25 mouse cellular contexts compared by ENCODE assay signal in genomic region chr12:32678756-32679155, GRCm38 (mm10).
DNase-seq lines count a peak whose midpoint lies in the region; ATAC-seq and TF ChIP-seq lines count a peak whose summit lies in the region.
"Had no signal": no experiment of that assay in that cellular context is flagged by ENCODE, and none has a peak within 500 bp of the region (broad histone marks: within the 10 kb centered on the region; RNA-seq: fewer than 3 reads in every experiment).

No protein-coding gene starts in this region.

- peak; percentile 68 for DNase-seq in gastrocnemius, adult 18-20 months (ENCODE audit: low spot score)
- DNase-seq in gastrocnemius, postnatal 4 days (ENCODE audit: low spot score in 2 of 2), result no peak
- DNase-seq in liver, adult 2 months (ENCODE audit: extremely low read depth, low read depth, low spot score), result peak; percentile 91
- DNase-seq in liver, result no peak
- DNase-seq in 416B (ENCODE audit: low read depth), result peak; percentile 9
- peak; percentile 30 for DNase-seq in heart, postnatal 0 days (ENCODE audit: low spot score)
- no peak for DNase-seq in right cerebral cortex, postnatal 14 days
- no peak for DNase-seq in B cell, adult 2 months
- DNase-seq: adrenal gland, adult 2 months; cerebellum, adult 11 months; cerebellum, postnatal 10 days; kidney, adult 9 months; kidney, postnatal 36 days; layer of hippocampus, adult 9-11 months; left cerebral cortex, postnatal 4 days; right cerebral cortex, adult 18-20 months; thymus, postnatal 25 days had no signal

- H3K36me3 ChIP-seq in liver, adult 2 months (ENCODE audit: control insufficient read depth, insufficient read depth, low read length), result no peaks in the 10 kb centered on the region
- H3K36me3 ChIP-seq in heart, postnatal 0 days (replicated peaks; ENCODE audit: control insufficient read depth, insufficient read depth, low read length), result no peaks in the 10 kb centered on the region
- H3K36me3 ChIP-seq: embryonic facial prominence, embryonic 13.5 days; heart, embryonic 15.5 days; neural tube, embryonic 13.5 days had no signal

- no peaks in the 10 kb centered on the region for H3K27me3 ChIP-seq in liver, adult 2 months (ENCODE audit: control insufficient read depth, insufficient read depth, low read length)
- no peaks in the 10 kb centered on the region for H3K27me3 ChIP-seq in heart, postnatal 0 days (ENCODE audit: control insufficient read depth, insufficient read depth, low read length)
- H3K27me3 ChIP-seq: embryonic facial prominence, embryonic 13.5 days; heart, embryonic 15.5 days; neural tube, embryonic 13.5 days had no signal

- H3K9me3 ChIP-seq in heart, postnatal 0 days (replicated peaks; ENCODE audit: control insufficient read depth, low read length), result no peaks in the 10 kb centered on the region
- H3K9me3 ChIP-seq: embryonic facial prominence, embryonic 13.5 days; heart, embryonic 15.5 days; neural tube, embryonic 13.5 days had no signal

- H3K27ac ChIP-seq in liver, adult 2 months (replicated peaks; ENCODE audit: insufficient read depth, low read depth, low read length), result no peak overlapping the region; the same call in 1 of the 2 replicates
- peak overlapping the region; percentile 3; the same call in 1 of the 2 replicates for H3K27ac ChIP-seq in heart, postnatal 0 days (ENCODE audit: low read depth)
- H3K27ac ChIP-seq: embryonic facial prominence, embryonic 13.5 days; heart, embryonic 15.5 days; hindbrain, embryonic 14.5 days; left cerebral cortex, adult 2 months; neural tube, embryonic 13.5 days had no signal

- no peak overlapping the region for H3K4me3 ChIP-seq in liver, adult 2 months (ENCODE audit: insufficient read depth, low read depth, low read length)
- H3K4me3 ChIP-seq in heart, postnatal 0 days (ENCODE audit: low read depth, low read length), result no peak overlapping the region
- H3K4me3 ChIP-seq: embryonic facial prominence, embryonic 13.5 days; heart, embryonic 15.5 days; left cerebral cortex, adult 2 months; neural tube, embryonic 13.5 days had no signal

- TF ChIP-seq EP300 in heart, postnatal 0 days (IDR thresholded peaks at IDR 0.05; ENCODE audit: low read depth), result peak; percentile 31; the same call in 1 of the 2 replicates

- H3K9ac ChIP-seq in liver, adult 2 months (ENCODE audit: low read depth, low read length), result no peak overlapping the region
- H3K9ac ChIP-seq in heart, postnatal 0 days (replicated peaks; ENCODE audit: low read depth, low read length), result no peak overlapping the region
- H3K9ac ChIP-seq: embryonic facial prominence, embryonic 13.5 days; heart, embryonic 15.5 days; hindbrain, embryonic 14.5 days; neural tube, embryonic 13.5 days had no signal

- no peak overlapping the region for H3K4me2 ChIP-seq in heart, postnatal 0 days (ENCODE audit: low read depth, low read length)
- H3K4me2 ChIP-seq: embryonic facial prominence, embryonic 13.5 days; heart, embryonic 15.5 days; hindbrain, embryonic 14.5 days; liver, embryonic 11.5 days; midbrain, embryonic 11.5 days; neural tube, embryonic 13.5 days had no signal

- no peak for TF ChIP-seq POLR2A in liver, adult 2 months (IDR thresholded peaks at IDR 0.05; ENCODE audit: extremely low read depth, insufficient read depth, low read length)

- WGBS in liver, adult 2 months, result 5% methylated on average over 1 of the region's 1 CpGs
- WGBS in heart, postnatal 0 days, result 21% methylated on average over 1 of the region's 1 CpGs

- no peaks in the 10 kb centered on the region for H3K79me2 ChIP-seq in liver, adult 2 months (ENCODE audit: control insufficient read depth, insufficient read depth, low read length)

- peak; percentile 79 for ATAC-seq in heart, postnatal 0 days (ENCODE audit: insufficient read depth, low read depth)
- ATAC-seq: forebrain, embryonic 16.5 days had no signal

- TF ChIP-seq CTCF in liver, adult 2 months (IDR thresholded peaks at IDR 0.05; ENCODE audit: low read depth, low read length), result no peak
- TF ChIP-seq CTCF in heart, postnatal 0 days (IDR thresholded peaks at IDR 0.05; ENCODE audit: low read depth), result no peak

- peaks cover 20% of the 10 kb centered on the region; the same call in 1 of the 2 replicates for H3K4me1 ChIP-seq in liver, adult 2 months (ENCODE audit: control insufficient read depth, insufficient read depth, low read length)
- peaks cover 13% of the 10 kb centered on the region; the same call in 1 of the 2 replicates for H3K4me1 ChIP-seq in heart, postnatal 0 days (ENCODE audit: control insufficient read depth, insufficient read depth)
- H3K4me1 ChIP-seq: embryonic facial prominence, embryonic 13.5 days; heart, embryonic 15.5 days; neural tube, embryonic 13.5 days had no signal

Comparison
In these comparisons a context has a peak if more than half of its experiments do, and no peak if none do; other contexts are left out.
1. DNase-seq: peak in gastrocnemius, adult 18-20 months (single experiment), liver, adult 2 months (single experiment), 416B (single experiment) and heart, postnatal 0 days (single experiment); none in gastrocnemius, postnatal 4 days (0 of 2), liver (single experiment), right cerebral cortex, postnatal 14 days (single experiment) and B cell, adult 2 months (0 of 2).